Mouse (Mus musculus): ENCODE data around the gene Rasl11b. TPM values are rescaled to one million over a fixed set of nuclear protein-coding genes. Genes with fewer than 3 reads are reported as not detected.

Gene Rasl11b
- 26.8 and 28.6 TPM in 2 replicates for polyA plus RNA-seq (2015; fragmentation: Nextera tagmentation; extraction: Ambion mirVana)

GRCm38 (mm10) chr5:74194841-74195613 lies at the start of gene Rasl11b:
Gene Rasl11b (plus strand): TSS chr5:74195286.
- peak; percentile 95 for DNase-seq (ENCODE audit: low spot score)

GRCm38 (mm10) chr5:74147631-74148030 lies 47.5 kb upstream of the Rasl11b start:
- no peak for DNase-seq (ENCODE audit: low spot score)

- no peak for DNase-seq (ENCODE audit: low spot score)
Observed at GRCm38 (mm10) chr5:74149975-74150374, 45.1 kb upstream of the Rasl11b start.

- no peak for DNase-seq (ENCODE audit: low spot score)
Observed at GRCm38 (mm10) chr5:74151774-74152173, 43.3 kb upstream of the Rasl11b start.

GRCm38 (mm10) chr5:74155860-74156351 lies 39.2 kb upstream of the Rasl11b start:
- no peak for DNase-seq (ENCODE audit: low spot score)

GRCm38 (mm10) chr5:74158929-74159632 lies 36.0 kb upstream of the Rasl11b start:
- no peak for DNase-seq (ENCODE audit: low spot score)

GRCm38 (mm10) chr5:74159906-74160305 lies 35.2 kb upstream of the Rasl11b start:
- no peak for DNase-seq (ENCODE audit: low spot score)

- no peak for DNase-seq (ENCODE audit: low spot score)
Observed at GRCm38 (mm10) chr5:74160349-74160748, 34.7 kb upstream of the Rasl11b start.

- no peak for DNase-seq (ENCODE audit: low spot score)
Observed at GRCm38 (mm10) chr5:74161297-74161926, 33.7 kb upstream of the Rasl11b start.

GRCm38 (mm10) chr5:74162013-74162412 lies 33.1 kb upstream of the Rasl11b start:
- DNase-seq (ENCODE audit: low spot score): no peak

GRCm38 (mm10) chr5:74163141-74163540 lies 31.9 kb upstream of the Rasl11b start:
- DNase-seq (ENCODE audit: low spot score): no peak

- DNase-seq (ENCODE audit: low spot score): no peak
Observed at GRCm38 (mm10) chr5:74164547-74164946, 30.5 kb upstream of the Rasl11b start.

- DNase-seq (ENCODE audit: low spot score): no peak
Observed at GRCm38 (mm10) chr5:74166642-74167041, 28.4 kb upstream of the Rasl11b start.

- DNase-seq (ENCODE audit: low spot score): no peak
Observed at GRCm38 (mm10) chr5:74168085-74168484, 27.0 kb upstream of the Rasl11b start.

GRCm38 (mm10) chr5:74171768-74172167 lies 23.3 kb upstream of the Rasl11b start:
- no peak for DNase-seq (ENCODE audit: low spot score)

- no peak for DNase-seq (ENCODE audit: low spot score)
Observed at GRCm38 (mm10) chr5:74172208-74172607, 22.9 kb upstream of the Rasl11b start.

- no peak for DNase-seq (ENCODE audit: low spot score)
Observed at GRCm38 (mm10) chr5:74173162-74173844, 21.8 kb upstream of the Rasl11b start.

- DNase-seq (ENCODE audit: low spot score): no peak
Observed at GRCm38 (mm10) chr5:74175526-74176270, 19.4 kb upstream of the Rasl11b start.

GRCm38 (mm10) chr5:74180216-74180615 lies 14.9 kb upstream of the Rasl11b start:
- no peak for DNase-seq (ENCODE audit: low spot score)

GRCm38 (mm10) chr5:74183118-74183517 lies 12.0 kb upstream of the Rasl11b start:
- DNase-seq (ENCODE audit: low spot score): no peak

- no peak for DNase-seq (ENCODE audit: low spot score)
Observed at GRCm38 (mm10) chr5:74184607-74185006, 10.5 kb upstream of the Rasl11b start.
